Mouse (Mus musculus) cerebral cortex, adult 2 months (tissue): ENCODE results near the gene Gbf1.

Source experiments
- WGBS: fragments of 180-500 bp; shearing (Covaris S2); methylation state at CpG from one replicate; pipeline ENCODE4 v1.1.7; 2018; 5-methylcytosine and 5-hydroxymethylcytosine counted together

Gene Gbf1

DNA sequence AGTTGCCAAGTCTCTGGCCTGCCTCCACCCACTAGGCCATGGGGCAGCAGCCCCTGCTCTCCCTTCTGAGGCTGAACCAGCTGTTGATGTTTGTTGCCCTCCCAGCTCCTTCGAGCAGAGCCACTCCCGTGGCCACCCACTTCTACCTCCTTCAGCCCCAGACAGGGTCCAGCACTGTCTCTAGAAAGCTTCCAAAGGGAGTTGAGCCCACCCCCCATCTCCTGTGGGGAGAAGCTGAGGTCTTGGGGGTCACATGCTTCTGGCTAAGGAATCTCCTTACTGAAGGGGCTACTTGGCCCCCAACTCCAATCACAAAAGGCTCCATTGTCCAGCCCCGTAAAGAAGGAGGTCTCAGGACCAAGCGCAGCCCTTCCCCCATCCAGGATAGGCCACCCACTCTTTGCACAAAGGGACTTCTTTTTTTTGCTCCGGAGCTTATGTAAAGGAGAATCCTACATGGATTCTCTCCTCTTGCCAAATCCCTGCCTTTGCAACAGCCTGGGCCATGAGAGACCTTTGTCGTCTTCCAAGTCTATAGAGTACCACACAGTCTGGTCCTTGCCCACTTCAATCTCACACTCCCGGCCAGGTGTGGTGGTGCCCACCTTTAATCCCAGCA lies 180.5 kb downstream of the Gbf1 start:
- WGBS, result 22% methylated on average over 7 of the region's 7 CpGs

DNA sequence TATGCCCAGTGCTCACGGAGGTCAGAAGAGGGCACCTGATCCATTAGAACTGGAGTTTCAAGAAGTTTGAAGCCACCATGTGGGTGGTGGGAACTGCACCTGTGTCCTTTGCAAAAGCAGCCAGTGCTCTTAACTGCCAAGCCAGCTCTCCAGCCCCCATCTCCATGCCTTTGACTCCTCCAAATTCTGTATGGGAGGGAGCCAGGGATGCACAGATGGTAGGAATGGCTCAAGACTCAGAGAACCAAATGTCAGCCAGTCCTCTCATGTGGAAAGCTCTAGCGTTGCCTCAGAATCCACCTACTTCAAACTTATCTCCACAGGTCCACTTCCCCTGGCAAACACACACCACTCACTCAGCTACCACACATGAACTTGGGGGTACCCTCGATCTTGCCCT lies 181.6 kb downstream of the Gbf1 start:
- 74% methylated on average over 3 of the region's 3 CpGs for WGBS
